Mouse (Mus musculus): ENCODE results near the gene Alkbh2.

DNA sequence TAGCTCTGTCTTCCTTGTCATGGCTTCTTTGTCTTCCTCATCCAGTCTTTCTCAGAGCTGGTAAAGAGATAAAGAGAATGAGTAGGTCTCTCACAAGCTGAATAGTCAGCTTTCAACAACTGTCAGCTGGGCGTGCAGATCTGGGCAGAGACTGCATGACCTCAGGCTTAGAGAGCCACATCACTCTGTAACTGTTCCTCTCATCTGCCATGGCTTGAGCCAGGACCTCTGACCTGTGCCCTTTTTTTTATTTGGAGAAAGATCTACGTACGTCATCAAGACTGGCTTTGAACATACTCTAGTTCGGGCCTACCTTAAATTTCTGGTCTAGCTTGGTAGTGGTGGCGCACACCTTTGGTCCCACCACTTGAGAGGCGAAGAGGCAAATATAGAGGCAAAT, 4.8 kb upstream of the Alkbh2 start:
- no peak for TF ChIP-seq TCF12 (IDR thresholded peaks at IDR 0.05; ENCODE audit: insufficient read depth, poor library complexity, severe bottlenecking)
- no peak for TF ChIP-seq POLR2A (IDR thresholded peaks at IDR 0.05; ENCODE audit: insufficient read length, low read depth)
- no peak for TF ChIP-seq USF1 (IDR thresholded peaks at IDR 0.05; ENCODE audit: low read depth)
- TF ChIP-seq MYOD1 (IDR thresholded peaks at IDR 0.05; ENCODE audit: control insufficient read depth in 1 of 3, insufficient read length in 2 of 3, low read depth in 2 of 3), result no peak
- no peak for TF ChIP-seq POLR2AphosphoS2 (IDR thresholded peaks at IDR 0.05; ENCODE audit: insufficient read length, low read depth)

Measured in myocyte (in vitro differentiated cells).